Mouse (Mus musculus) neural tube, embryonic 15.5 days (tissue): ENCODE results near the gene Anxa11. TPM values are rescaled to one million over a fixed set of nuclear protein-coding genes. Genes with fewer than 3 reads are reported as not detected.
"Not testable (repeated sequence)": the region's sequence is repeated elsewhere in the genome, so short reads cannot be mapped to it uniquely, and the experiment has no call there.

Experiments
- ATAC-seq: fragments of 200-750 bp; cut with Nextera tagmentation; 2 replicates; pipeline ENCODE4 v1.8.0; 2017; ENCODE audit warnings: mild to moderate bottlenecking, moderate TSS enrichment, moderate library complexity; ENCODE audit not compliant: low FRiP score
- H3K27ac ChIP-seq: fragments of 300-500 bp; sonication (generic); replicated peaks from 2 replicates; pipeline ENCODE4 v1.5.1; 2015; ENCODE audit warnings: mild to moderate bottlenecking, inconsistent platforms
- H3K27me3 ChIP-seq: fragments of 300-500 bp; sonication (generic); replicated peaks from 2 replicates; pipeline ENCODE4 v1.6.1; 2015; ENCODE audit warnings: inconsistent platforms
- H3K36me3 ChIP-seq: fragments of 300-500 bp; sonication (generic); 2 replicates; pipeline ENCODE4 v1.6.1; 2015; ENCODE audit warnings: inconsistent platforms
- H3K4me1 ChIP-seq: fragments of 300-500 bp; sonication (generic); 2 replicates; pipeline ENCODE4 v1.6.1; 2015; ENCODE audit warnings: inconsistent platforms
- H3K4me2 ChIP-seq: fragments of 300-500 bp; sonication (generic); 2 replicates; pipeline ENCODE4 v1.6.1; 2015; ENCODE audit warnings: inconsistent platforms, mild to moderate bottlenecking, moderate library complexity
- H3K4me3 ChIP-seq: fragments of 300-500 bp; sonication (generic); replicated peaks from 2 replicates; pipeline ENCODE4 v1.5.1; 2015; ENCODE audit warnings: mild to moderate bottlenecking, inconsistent platforms
- H3K9ac ChIP-seq: fragments of 300-500 bp; sonication (generic); replicated peaks from 2 replicates; pipeline ENCODE4 v1.6.1; 2015; ENCODE audit warnings: mild to moderate bottlenecking, inconsistent platforms
- H3K9me3 ChIP-seq: fragments of 300-500 bp; sonication (generic); replicated peaks from 2 replicates; pipeline ENCODE4 v1.6.1; 2016; ENCODE audit warnings: inconsistent platforms
- WGBS: fragments of 180-500 bp; shearing (Covaris S2); methylation state at CpG from one replicate; pipeline ENCODE4 v1.1.7; 2015; ENCODE audit warnings: mixed read lengths; 5-methylcytosine and 5-hydroxymethylcytosine counted together
- polyA plus RNA-seq: library from polyadenylated mRNA; unstranded; fragments of >200 nt; fragmentation: Nextera tagmentation; extraction: Ambion mirVana; gene quantifications from 2 replicates; pipeline ENCODE4 v1.2.1, GENCODE M21; 2015

Gene Anxa11
- polyA plus RNA-seq, 1 experiment from 2014 or later, result 2.3 TPM

- Histone ChIP-seq H3K27ac (no peak overlapping the region), H3K27me3 (no peaks in the 10 kb centered on the region), H3K4me1 (peaks cover 7% of the 10 kb centered on the region; the same call in 1 of the 2 replicates), H3K4me2 (no peak overlapping the region), H3K36me3 (no peaks in the 10 kb centered on the region), H3K9me3 (no peaks in the 10 kb centered on the region), H3K9ac (no peak overlapping the region), H3K4me3 (no peak overlapping the region)
- no peak for ATAC-seq
- WGBS, result 69% methylated on average over 8 of the region's 8 CpGs
Measured at GRCm38 (mm10) chr14:25872461-25873415, 30.8 kb downstream of the Anxa11 start.

- not testable (repeated sequence) for H3K9me3 ChIP-seq, H3K4me3 ChIP-seq, H3K4me1 ChIP-seq, H3K9ac ChIP-seq, H3K27me3 ChIP-seq, H3K36me3 ChIP-seq, H3K4me2 ChIP-seq, H3K27ac ChIP-seq, ATAC-seq
- WGBS, result no CpG with 5 or more reads among the region's 7 CpGs
Measured at GRCm38 (mm10) chr14:25876640-25877039, 34.7 kb downstream of the Anxa11 start.

DNA sequence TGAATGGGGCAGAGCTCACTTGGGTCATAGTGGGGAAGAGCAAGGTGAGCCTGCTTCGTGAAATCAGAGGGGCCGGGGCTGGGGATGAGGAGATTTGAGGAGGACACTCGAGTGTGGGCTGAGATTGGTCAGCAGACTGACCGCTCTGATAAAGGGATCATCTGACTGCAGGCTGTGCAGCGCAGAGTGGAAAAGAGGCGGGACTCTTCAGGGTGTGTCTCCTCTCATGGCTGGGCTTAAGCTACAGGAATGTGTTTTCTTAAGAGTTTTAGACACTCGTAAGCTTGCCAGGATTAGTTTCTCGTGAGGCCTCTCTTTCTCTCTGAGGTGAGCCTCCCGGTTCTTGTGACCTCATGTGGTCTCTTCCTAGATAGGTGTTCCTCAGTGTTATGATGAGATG is 39.8 kb downstream of the Anxa11 start:
- not testable (repeated sequence) for H3K27ac ChIP-seq, H3K27me3 ChIP-seq, H3K9ac ChIP-seq, H3K4me3 ChIP-seq, H3K4me2 ChIP-seq, H3K36me3 ChIP-seq, ATAC-seq, H3K9me3 ChIP-seq, H3K4me1 ChIP-seq
- WGBS, result no CpG with 5 or more reads among the region's 9 CpGs

GRCm38 (mm10) chr14:25885886-25886285 is 43.9 kb downstream of the Anxa11 start:
- H3K4me1 ChIP-seq, H3K9ac ChIP-seq, H3K4me3 ChIP-seq, ATAC-seq, H3K27me3 ChIP-seq, H3K4me2 ChIP-seq, H3K27ac ChIP-seq, H3K36me3 ChIP-seq, H3K9me3 ChIP-seq: not testable (repeated sequence)
- no CpG with 5 or more reads among the region's 12 CpGs for WGBS

- not testable (repeated sequence) for H3K4me1 ChIP-seq
Measured at GRCm38 (mm10) chr14:25894566-25894965, 52.6 kb downstream of the Anxa11 start.

GRCm38 (mm10) chr14:25895686-25896085 is 53.7 kb downstream of the Anxa11 start:
- H3K4me2 ChIP-seq, H3K27ac ChIP-seq, H3K27me3 ChIP-seq, H3K36me3 ChIP-seq, H3K4me3 ChIP-seq, H3K9me3 ChIP-seq, H3K9ac ChIP-seq, ATAC-seq, H3K4me1 ChIP-seq: not testable (repeated sequence)
- WGBS, result no CpG with 5 or more reads among the region's 7 CpGs

More at GRCm38 (mm10) chr14:25894566-25894965, 52.6 kb downstream of the Anxa11 start:
- not testable (repeated sequence) for H3K4me2 ChIP-seq, ATAC-seq, H3K9ac ChIP-seq, H3K4me3 ChIP-seq, H3K36me3 ChIP-seq, H3K27ac ChIP-seq, H3K27me3 ChIP-seq, H3K9me3 ChIP-seq
- whole genome bisulfite sequencing, result no CpG with 5 or more reads among the region's 3 CpGs

DNA sequence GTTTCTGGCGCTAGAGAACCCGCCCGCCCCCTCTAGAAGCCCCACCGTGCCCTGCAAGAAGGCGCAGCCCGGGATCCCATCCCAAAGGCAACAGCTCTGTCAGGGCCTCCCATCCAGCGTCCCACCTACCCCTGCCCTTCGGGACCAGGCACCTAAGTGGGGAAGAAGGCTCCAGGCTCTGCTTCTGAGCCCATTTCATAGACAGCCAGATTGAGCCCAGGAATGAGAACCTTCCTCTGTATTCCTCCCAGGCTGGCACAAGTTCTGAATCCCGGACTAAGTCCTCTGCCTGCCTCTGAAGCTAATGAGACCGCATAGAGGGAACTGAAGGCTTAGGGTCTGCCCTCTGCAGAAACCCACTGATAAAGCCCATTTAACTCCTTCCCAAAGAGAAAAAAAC is 61.0 kb downstream of the Anxa11 start, which contains the start of gene Plac9a:
Gene Plac9a (minus strand): TSS at position 101 of the 400 bp plus-strand sequence.
- no CpG with 5 or more reads among the region's 10 CpGs for WGBS
- H3K4me3 ChIP-seq, H3K4me2 ChIP-seq, H3K9ac ChIP-seq, H3K27ac ChIP-seq, ATAC-seq, H3K27me3 ChIP-seq, H3K36me3 ChIP-seq, H3K9me3 ChIP-seq, H3K4me1 ChIP-seq: not testable (repeated sequence)

- H3K4me2 ChIP-seq, H3K27me3 ChIP-seq, H3K4me1 ChIP-seq, H3K4me3 ChIP-seq, H3K9ac ChIP-seq, H3K9me3 ChIP-seq, ATAC-seq, H3K36me3 ChIP-seq, H3K27ac ChIP-seq: not testable (repeated sequence)
- 75% methylated on average over 1 of the region's 5 CpGs for WGBS
Measured at GRCm38 (mm10) chr14:25905243-25905642, 63.3 kb downstream of the Anxa11 start.

GRCm38 (mm10) chr14:25907272-25907671 is 65.3 kb downstream of the Anxa11 start:
- not testable (repeated sequence) for H3K4me3 ChIP-seq, H3K9ac ChIP-seq, H3K9me3 ChIP-seq, H3K4me1 ChIP-seq, ATAC-seq, H3K4me2 ChIP-seq, H3K27me3 ChIP-seq, H3K36me3 ChIP-seq, H3K27ac ChIP-seq
- WGBS, result no CpG with 5 or more reads among the region's 9 CpGs

- not testable (repeated sequence) for H3K4me3 ChIP-seq, H3K27ac ChIP-seq, H3K36me3 ChIP-seq, ATAC-seq, H3K4me1 ChIP-seq, H3K27me3 ChIP-seq, H3K9ac ChIP-seq, H3K4me2 ChIP-seq, H3K9me3 ChIP-seq
- WGBS, result no CpG with 5 or more reads among the region's 8 CpGs
Measured at GRCm38 (mm10) chr14:25908976-25909375, 67.0 kb downstream of the Anxa11 start.

DNA sequence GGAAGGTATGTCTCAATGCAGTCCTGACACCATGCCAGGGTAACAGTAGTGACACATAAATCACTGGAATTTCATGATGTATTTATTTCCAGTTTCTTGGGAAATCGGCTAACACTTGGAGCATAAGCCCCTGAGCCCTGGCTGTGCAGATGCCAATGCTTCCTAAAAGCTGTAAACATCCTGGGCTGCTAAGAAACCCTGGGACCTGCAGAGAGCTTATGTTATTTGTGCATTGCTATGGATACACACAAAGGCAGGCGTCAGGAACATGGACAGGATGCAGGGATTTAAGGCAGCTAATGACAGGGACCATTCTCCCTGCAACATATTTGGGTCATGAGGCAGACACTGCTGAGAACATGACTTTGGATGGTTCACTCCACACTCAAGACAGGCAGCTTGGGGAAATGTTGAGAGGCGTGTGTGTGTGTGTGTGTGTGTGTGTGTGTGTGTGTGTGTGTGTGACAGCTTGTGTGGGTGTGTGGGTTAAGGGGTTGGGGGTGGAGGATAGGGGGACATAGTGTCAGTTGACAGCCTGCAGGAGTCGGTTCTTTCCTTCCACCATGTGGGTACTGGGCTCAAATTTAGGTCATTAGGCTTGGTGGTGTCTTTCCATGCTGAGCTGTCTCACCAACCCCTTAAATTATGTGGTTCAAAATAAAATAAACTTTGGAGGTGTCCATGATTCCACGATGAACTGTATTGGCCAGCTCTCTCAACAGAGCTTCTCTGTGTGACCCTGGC is 76.6 kb downstream of the Anxa11 start:
- ATAC-seq, H3K27ac ChIP-seq, H3K9ac ChIP-seq, H3K9me3 ChIP-seq, H3K27me3 ChIP-seq, H3K4me3 ChIP-seq, H3K36me3 ChIP-seq, H3K4me1 ChIP-seq, H3K4me2 ChIP-seq: not testable (repeated sequence)
- WGBS, result no CpG with 5 or more reads among the region's 5 CpGs
